ENCODE assay signal across 9 mouse cellular contexts in the genomic region with DNA sequence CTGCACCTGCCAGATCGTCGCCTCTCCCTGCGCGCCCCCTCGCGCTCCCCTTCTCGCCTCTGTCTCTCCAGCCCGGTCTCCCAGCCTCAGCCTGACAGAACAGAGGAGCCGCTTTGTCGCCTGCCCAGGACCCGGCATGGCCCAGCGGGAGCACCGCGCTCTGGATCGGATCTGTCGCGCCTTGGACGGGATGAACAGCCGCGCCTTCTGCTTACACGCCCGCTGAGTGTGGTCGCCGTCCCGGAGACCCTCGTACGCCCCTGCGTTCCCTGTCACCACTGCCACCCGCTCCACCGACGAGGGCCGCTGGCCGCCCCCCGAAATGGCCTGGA. TPM values are rescaled to one million over a fixed set of nuclear protein-coding genes. Genes with fewer than 3 reads are reported as not detected.
A peak's percentile ranks its signal among the peaks of the same experiment; 100 is the strongest.
DNase-seq lines count a peak whose midpoint lies in the region; ATAC-seq and TF ChIP-seq lines count a peak whose summit lies in the region.
"Had no signal": no experiment of that assay in that cellular context is flagged by ENCODE, and none has a peak within 500 bp of the region (broad histone marks: within the 10 kb centered on the region; RNA-seq: fewer than 3 reads in every experiment).

No protein-coding gene starts in this region.

- no peak for ATAC-seq in kidney, embryonic 14.5 days (ENCODE audit: low FRiP score, low TSS enrichment)
- ATAC-seq in hindbrain, embryonic 12.5 days (ENCODE audit: low FRiP score) = no peak; the same call in 1 of the 2 replicates
- ATAC-seq in midbrain, embryonic 11.5 days (ENCODE audit: low FRiP score) = no peak

- no peak for TF ChIP-seq POLR2A in cortical plate, adult 2 months (IDR thresholded peaks at IDR 0.05; ENCODE audit: extremely low read depth, insufficient read depth, low read length)

- under 1% methylated on average over 33 of the region's 34 CpGs for WGBS in kidney, embryonic 14.5 days
- WGBS in hindbrain, embryonic 12.5 days = 1% methylated on average over 32 of the region's 34 CpGs
- WGBS in midbrain, embryonic 11.5 days = under 1% methylated on average over 33 of the region's 34 CpGs

- no peak for TF ChIP-seq CTCF in cortical plate, adult 2 months (IDR thresholded peaks at IDR 0.05; ENCODE audit: extremely low read depth, insufficient read depth, low read length)

- H3K36me3 ChIP-seq in kidney, embryonic 14.5 days (ENCODE audit: control insufficient read depth, insufficient read depth, low read length) = peaks cover 7% of the 10 kb centered on the region
- peaks cover 9% of the 10 kb centered on the region; the same call in 1 of the 2 replicates for H3K36me3 ChIP-seq in hindbrain, embryonic 12.5 days
- no peaks in the 10 kb centered on the region for H3K36me3 ChIP-seq in midbrain, embryonic 11.5 days (ENCODE audit: control insufficient read depth, insufficient read depth, low read length)

- intact Hi-C loops in left cerebral cortex, postnatal 25 days (cut with DNase I) = no loop called here

- peak overlapping the region; percentile 94; the same call in 1 of the 2 replicates for H3K27ac ChIP-seq in kidney, embryonic 14.5 days (ENCODE audit: low read depth, low read length)
- peak overlapping the region; percentile 18; the same call in 1 of the 2 replicates for H3K27ac ChIP-seq in cortical plate, adult 2 months (ENCODE audit: insufficient read depth, low read length)
- H3K27ac ChIP-seq in hindbrain, embryonic 12.5 days = peak overlapping the region; percentile 96
- peak overlapping the region; percentile 54 for H3K27ac ChIP-seq in midbrain, embryonic 11.5 days (ENCODE audit: low read depth, low read length)

- no peaks in the 10 kb centered on the region for H3K9me3 ChIP-seq in kidney, embryonic 14.5 days (ENCODE audit: control insufficient read depth, low read length)
- no peaks in the 10 kb centered on the region for H3K9me3 ChIP-seq in hindbrain, embryonic 12.5 days (replicated peaks)
- H3K9me3 ChIP-seq in midbrain, embryonic 11.5 days (ENCODE audit: control insufficient read depth, low read length) = no peaks in the 10 kb centered on the region

- peak overlapping the region; percentile 72 for H3K4me3 ChIP-seq in kidney, embryonic 14.5 days (ENCODE audit: low read length)
- H3K4me3 ChIP-seq in cortical plate, adult 2 months (ENCODE audit: insufficient read depth, low read length) = peak overlapping the region; percentile 82
- H3K4me3 ChIP-seq in hindbrain, embryonic 12.5 days = peak overlapping the region; percentile 67
- peak overlapping the region; percentile 56 for H3K4me3 ChIP-seq in midbrain, embryonic 11.5 days (ENCODE audit: low read depth, low read length)

- H3K4me2 ChIP-seq in kidney, embryonic 14.5 days (replicated peaks; ENCODE audit: low read depth, low read length) = peak overlapping the region; percentile 96
- peak overlapping the region; percentile 93 for H3K4me2 ChIP-seq in hindbrain, embryonic 12.5 days (replicated peaks)
- H3K4me2 ChIP-seq in midbrain, embryonic 11.5 days = peak overlapping the region; percentile 98

- H3K4me1 ChIP-seq in kidney, embryonic 14.5 days (ENCODE audit: control insufficient read depth, insufficient read depth, low read length) = peaks cover 17% of the 10 kb centered on the region
- H3K4me1 ChIP-seq in cortical plate, adult 2 months (ENCODE audit: control insufficient read depth, insufficient read depth, low read length) = 0 out of 2 replicates have a peak, but pooled peaks cover 1% of the 10 kb centered on the region
- H3K4me1 ChIP-seq in hindbrain, embryonic 12.5 days = peaks cover 61% of the 10 kb centered on the region
- peaks cover 9% of the 10 kb centered on the region for H3K4me1 ChIP-seq in midbrain, embryonic 11.5 days (ENCODE audit: control insufficient read depth, insufficient read depth, low read length)

- DNase-seq in kidney, postnatal 14 days = no peak
- DNase-seq in midbrain, embryonic 11.5 days (ENCODE audit: low spot score, missing footprints) = no peak
- DNase-seq in retina, postnatal 1 day = no peak
- DNase-seq in thymus, postnatal 0 days (ENCODE audit: low spot score) = no peak
- no peak for DNase-seq in left cerebral cortex, postnatal 25 days (ENCODE audit: low spot score in 2 of 2)

- H3K9ac ChIP-seq in kidney, embryonic 14.5 days (ENCODE audit: low read depth, low read length) = peak overlapping the region; percentile 87
- peak overlapping the region; percentile 91 for H3K9ac ChIP-seq in hindbrain, embryonic 12.5 days
- H3K9ac ChIP-seq in midbrain, embryonic 11.5 days (ENCODE audit: low read length) = peak overlapping the region; percentile 80

- H3K27me3 ChIP-seq in kidney, embryonic 14.5 days (ENCODE audit: control insufficient read depth, insufficient read depth, low read length) = peaks cover 11% of the 10 kb centered on the region
- H3K27me3 ChIP-seq in hindbrain, embryonic 12.5 days = peaks cover 25% of the 10 kb centered on the region
- peaks cover 27% of the 10 kb centered on the region for H3K27me3 ChIP-seq in midbrain, embryonic 11.5 days (ENCODE audit: control insufficient read depth, insufficient read depth, low read length)
- H3K27me3 ChIP-seq: Patski had no signal

RNA-seq across cellular contexts. Expression of gene Fam20c, which starts 0.8 kb away (rescaled TPM):
- polyA plus RNA-seq in kidney, embryonic 14.5 days (2014; fragmentation: Nextera tagmentation; extraction: Ambion mirVana) = 16.5 and 19.9 TPM in 2 replicates
- polyA plus RNA-seq in cortical plate, adult 2 months (2012; rRNA removed) = 26.0 and 28.5 TPM in 2 replicates
- polyA plus RNA-seq in hindbrain, embryonic 12.5 days (2016; fragmentation: Nextera tagmentation; extraction: Ambion mirVana) = 44.1 and 45.8 TPM in 2 replicates
- polyA plus RNA-seq in midbrain, embryonic 11.5 days (2014; fragmentation: Nextera tagmentation; extraction: Ambion mirVana) = 14.6 and 16.3 TPM in 2 replicates
- 2.7 and 3.0 TPM in 2 replicates for polyA plus RNA-seq in thymus, postnatal 0 days (2015; fragmentation: Nextera tagmentation; extraction: Ambion mirVana)
- total RNA-seq in left cerebral cortex, postnatal 25 days (2021) = 10 to 100 TPM; 39.0 to 40.2 TPM

Comparison
In these comparisons a context has a peak if more than half of its experiments do, and no peak if none do; other contexts are left out.
1. H3K27ac ChIP-seq: peak in every context shown above with its lines; median percentile 96 in hindbrain, embryonic 12.5 days; 94 in kidney, embryonic 14.5 days; 54 in midbrain, embryonic 11.5 days; 18 in cortical plate, adult 2 months.